Mouse (Mus musculus) stomach, embryonic 16.5 days (tissue): ENCODE measurements around the gene Tbkbp1. TPM values are rescaled to one million over a fixed set of nuclear protein-coding genes. Genes with fewer than 3 reads are reported as not detected.

Experiments
- ATAC-seq: fragments of 200-750 bp; cut with Nextera tagmentation; 2 replicates; pipeline ENCODE4 v1.8.0; 2017; ENCODE audit warnings: moderate number of reproducible peaks, moderate TSS enrichment; ENCODE audit not compliant: insufficient read depth, low FRiP score
- H3K27ac ChIP-seq: fragments of 300-500 bp; sonication (generic); 2 replicates; pipeline ENCODE4 v1.5.1; 2014; ENCODE audit warnings: low read length
- H3K27me3 ChIP-seq: fragments of 300-500 bp; sonication (generic); 2 replicates; pipeline ENCODE4 v1.6.1; 2014; ENCODE audit warnings: low read length, control low read depth, mixed read lengths; ENCODE audit not compliant: control insufficient read depth, insufficient read depth
- H3K36me3 ChIP-seq: fragments of 300-500 bp; sonication (generic); 2 replicates; pipeline ENCODE4 v1.6.1; 2014; ENCODE audit warnings: low read length; ENCODE audit not compliant: control insufficient read depth, insufficient read depth
- H3K4me1 ChIP-seq: fragments of 300-500 bp; sonication (generic); 2 replicates; pipeline ENCODE4 v1.6.1; 2014; ENCODE audit warnings: low read length, control low read depth, mixed read lengths; ENCODE audit not compliant: control insufficient read depth, insufficient read depth
- H3K4me2 ChIP-seq: fragments of 300-500 bp; sonication (generic); 2 replicates; pipeline ENCODE4 v1.6.1; 2014; ENCODE audit warnings: low read depth, low read length, mixed read lengths
- H3K4me3 ChIP-seq: fragments of 300-500 bp; sonication (generic); replicated peaks from 2 replicates; pipeline ENCODE4 v1.5.1; 2014; ENCODE audit warnings: mild to moderate bottlenecking, low read length
- H3K9ac ChIP-seq: fragments of 300-500 bp; sonication (generic); 2 replicates; pipeline ENCODE4 v1.6.1; 2014; ENCODE audit warnings: low read length
- H3K9me3 ChIP-seq: fragments of 300-500 bp; sonication (generic); replicated peaks from 2 replicates; pipeline ENCODE4 v1.6.1; 2016; ENCODE audit warnings: low read length, control low read depth; ENCODE audit not compliant: control insufficient read depth
- WGBS: fragments of 180-500 bp; shearing (Covaris S2); extraction: QIAGEN DNeasy Blood & Tissue Kit; methylation state at CpG from one replicate; pipeline ENCODE4 v1.1.7; 2014; 5-methylcytosine and 5-hydroxymethylcytosine counted together
- polyA plus RNA-seq: library from polyadenylated mRNA; unstranded; fragments of >200 nt; fragmentation: Nextera tagmentation; extraction: Ambion mirVana; gene quantifications from 2 replicates; pipeline ENCODE4 v1.2.1, GENCODE M21; 2015

Tbkbp1 gene
- polyA plus RNA-seq, 1 experiment from 2014 or later = 2.5 TPM

DNA sequence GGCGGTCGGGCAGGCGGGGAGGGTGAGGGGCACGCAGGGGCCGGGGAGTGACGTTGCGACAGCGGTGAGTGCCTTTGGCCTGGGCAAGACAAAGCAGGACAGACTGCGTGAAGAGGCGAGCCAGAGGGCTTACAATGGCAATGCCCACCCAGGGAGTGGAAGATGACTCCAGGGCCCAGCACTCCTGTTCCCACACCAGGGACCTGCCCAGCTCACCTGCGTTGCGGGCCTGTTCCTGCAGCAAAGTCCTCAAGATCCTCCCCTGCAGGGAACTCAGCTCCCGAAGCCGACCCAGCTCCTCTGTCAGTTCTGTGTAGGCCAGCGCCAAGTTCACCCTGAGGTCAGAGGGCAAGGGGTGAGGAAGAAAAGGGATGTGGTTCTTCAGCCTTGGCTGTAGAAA, 12.0 kb downstream of the Tbkbp1 start:
- Histone ChIP-seq H3K9me3 (no peaks in the 10 kb centered on the region), H3K36me3 (no peaks in the 10 kb centered on the region), H3K4me1 (no peaks in the 10 kb centered on the region), H3K9ac (peak overlapping the region; percentile 64; the same call in 1 of the 2 replicates), H3K27me3 (peaks cover 12% of the 10 kb centered on the region), H3K27ac (no peak overlapping the region), H3K4me2 (peak overlapping the region; percentile 59), H3K4me3 (peak overlapping the region; percentile 29)
- no peak for ATAC-seq
- whole genome bisulfite sequencing = 43% methylated on average over 15 of the region's 15 CpGs

DNA sequence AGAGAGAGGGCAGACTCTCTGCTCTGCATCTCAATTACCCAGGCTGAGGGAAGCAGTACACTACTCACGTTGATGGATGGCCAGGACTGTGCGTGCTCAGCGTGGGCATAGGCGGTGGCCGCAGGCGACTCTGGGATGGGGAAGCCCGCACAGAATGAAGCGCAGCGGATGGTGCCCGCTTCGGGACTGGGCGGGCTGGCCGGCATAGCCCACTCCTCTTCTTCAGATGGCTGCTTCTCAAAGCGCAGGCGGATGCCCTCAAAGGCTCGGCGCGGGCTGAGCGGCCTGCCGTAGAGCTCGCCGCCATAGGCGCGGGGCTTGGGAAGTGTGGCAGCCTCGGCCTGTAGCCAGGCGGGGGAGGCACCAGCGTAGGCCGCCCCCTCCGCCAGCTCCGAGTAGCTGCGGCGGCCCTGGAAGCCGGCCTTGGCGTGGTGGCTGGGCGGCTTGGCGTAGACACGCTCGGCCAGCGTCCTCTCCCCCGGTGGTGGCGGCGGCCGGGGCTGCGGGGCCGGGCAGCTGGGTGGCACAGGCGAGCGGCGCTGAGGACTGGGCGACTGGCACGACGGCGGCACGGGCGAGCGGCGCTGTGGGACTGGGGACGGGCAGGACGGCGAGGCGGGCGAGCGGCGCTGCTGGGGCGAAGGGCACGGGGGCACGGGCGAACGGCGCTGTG, 12.6 kb downstream of the Tbkbp1 start:
- H3K4me1 ChIP-seq = no peaks in the 10 kb centered on the region
- no peaks in the 10 kb centered on the region for H3K9me3 ChIP-seq
- no peak for ATAC-seq
- WGBS = 33% methylated on average over 67 of the region's 69 CpGs
- H3K4me2 ChIP-seq = peak overlapping the region; percentile 59
- peak overlapping the region; percentile 29 for H3K4me3 ChIP-seq
- no peaks in the 10 kb centered on the region for H3K36me3 ChIP-seq
- peaks cover 12% of the 10 kb centered on the region for H3K27me3 ChIP-seq
- peak overlapping the region; percentile 64 for H3K9ac ChIP-seq
- no peak overlapping the region for H3K27ac ChIP-seq

DNA sequence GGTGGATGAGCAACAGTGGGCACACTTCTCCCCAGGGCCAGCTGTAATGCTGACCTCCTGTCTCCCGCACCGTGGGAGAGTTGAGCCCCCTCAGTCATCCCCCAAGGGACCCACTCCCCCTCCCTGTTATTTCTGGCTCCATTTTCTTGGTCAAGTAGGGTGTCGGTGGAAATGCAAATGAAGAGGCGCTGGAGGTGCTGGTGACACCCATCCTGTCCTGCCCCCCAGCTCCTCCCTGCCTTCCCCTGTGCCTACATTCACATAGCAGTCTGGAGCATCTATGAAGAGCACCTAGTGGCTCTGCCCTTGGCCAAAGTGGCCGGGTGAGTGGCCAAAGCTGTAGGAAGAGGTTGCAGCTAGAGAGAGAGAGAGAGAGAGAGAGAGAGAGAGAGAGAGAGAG, 18.0 kb downstream of the Tbkbp1 start:
- WGBS = 39% methylated on average over 5 of the region's 5 CpGs

DNA sequence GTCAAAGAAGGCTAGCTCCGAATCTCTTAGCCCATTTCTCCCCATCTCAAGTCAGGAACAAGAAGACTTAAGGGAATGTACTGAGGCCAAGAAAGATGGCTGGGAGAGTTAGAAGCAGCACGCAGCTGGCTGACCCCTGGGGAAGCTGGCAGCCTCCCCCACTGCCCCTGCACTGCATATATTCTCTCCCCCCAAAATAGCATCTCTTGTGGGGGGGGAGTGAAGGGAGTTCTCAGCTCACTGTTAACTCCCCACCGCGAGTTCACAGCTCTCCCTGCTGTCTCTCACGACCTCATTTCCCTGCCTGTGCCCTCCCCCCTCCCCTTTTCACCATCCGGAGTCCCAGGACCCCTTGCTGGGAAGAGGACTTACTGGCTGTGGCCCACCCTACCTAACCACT, 19.1 kb downstream of the Tbkbp1 start:
- H3K9ac ChIP-seq = no peak overlapping the region
- 21% methylated on average over 6 of the region's 6 CpGs for WGBS
- no peaks in the 10 kb centered on the region for H3K9me3 ChIP-seq

More for the DNA sequence above, 18.0 kb downstream of the Tbkbp1 start:
- no peak overlapping the region for H3K9ac ChIP-seq
- no peaks in the 10 kb centered on the region for H3K36me3 ChIP-seq
- H3K4me2 ChIP-seq = no peak overlapping the region
- no peak overlapping the region for H3K4me3 ChIP-seq
- H3K4me1 ChIP-seq = no peaks in the 10 kb centered on the region
- no peak overlapping the region for H3K27ac ChIP-seq
- no peaks in the 10 kb centered on the region for H3K9me3 ChIP-seq
- ATAC-seq = no peak
- 0 out of 2 replicates have a peak, but pooled peaks cover 4% of the 10 kb centered on the region for H3K27me3 ChIP-seq

DNA sequence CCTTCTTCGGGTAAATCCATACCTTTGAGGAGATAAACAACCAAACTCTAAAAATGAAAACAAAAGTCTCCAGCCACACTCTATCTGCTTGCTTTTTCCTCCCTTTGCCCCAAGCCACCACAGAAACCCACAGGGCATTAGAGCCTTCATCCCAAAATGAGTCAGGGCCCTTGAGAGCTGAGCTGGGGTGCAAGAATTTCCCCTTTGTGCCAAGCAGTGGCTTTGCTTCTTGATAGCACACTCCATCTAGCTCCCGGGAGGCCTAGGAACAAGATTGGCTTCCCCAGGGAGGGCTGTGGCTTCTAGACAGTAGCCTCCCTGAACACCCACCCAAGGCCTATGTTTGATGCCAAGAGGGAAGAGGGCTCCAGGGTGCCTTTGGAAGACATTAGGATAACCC, 19.6 kb downstream of the Tbkbp1 start:
- 62% methylated on average over 2 of the region's 2 CpGs for WGBS
- Histone ChIP-seq H3K4me2 (no peak overlapping the region), H3K9me3 (no peaks in the 10 kb centered on the region), H3K27ac (no peak overlapping the region), H3K9ac (no peak overlapping the region), H3K4me3 (no peak overlapping the region), H3K27me3 (0 out of 2 replicates have a peak, but pooled peaks cover 4% of the 10 kb centered on the region), H3K4me1 (peaks cover 5% of the 10 kb centered on the region; the same call in 1 of the 2 replicates), H3K36me3 (no peaks in the 10 kb centered on the region)
- no peak for ATAC-seq

More for the DNA sequence above, 19.1 kb downstream of the Tbkbp1 start:
- H3K4me1 ChIP-seq = peaks cover 4% of the 10 kb centered on the region; the same call in 1 of the 2 replicates
- no peak overlapping the region for H3K4me3 ChIP-seq
- no peak overlapping the region for H3K4me2 ChIP-seq
- H3K27me3 ChIP-seq = 0 out of 2 replicates have a peak, but pooled peaks cover 4% of the 10 kb centered on the region
- no peak for ATAC-seq
- no peak overlapping the region for H3K27ac ChIP-seq
- H3K36me3 ChIP-seq = no peaks in the 10 kb centered on the region

DNA sequence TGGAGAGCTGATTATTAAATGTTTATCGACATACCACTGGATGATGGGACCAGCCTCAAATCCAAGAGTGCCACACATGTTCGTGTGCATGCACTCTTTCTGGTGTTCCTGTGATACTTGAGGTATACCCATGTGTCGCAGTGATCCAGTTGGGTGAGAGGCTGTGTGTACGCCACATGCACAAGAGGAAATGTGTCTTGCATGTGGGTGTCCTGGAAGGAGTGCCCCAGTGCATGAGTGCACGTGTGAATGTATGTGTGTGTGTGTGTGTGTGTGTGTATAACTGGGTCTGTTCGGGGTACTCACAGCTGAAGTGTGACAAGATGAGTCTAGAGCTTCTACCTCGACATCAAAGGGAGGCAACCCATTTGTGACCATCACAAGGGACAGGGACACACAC, 21.0 kb downstream of the Tbkbp1 start:
- no peak for ATAC-seq
- Histone ChIP-seq H3K9me3 (no peaks in the 10 kb centered on the region), H3K36me3 (no peaks in the 10 kb centered on the region), H3K4me2 (no peak overlapping the region), H3K4me1 (peaks cover 6% of the 10 kb centered on the region; the same call in 1 of the 2 replicates), H3K27me3 (0 out of 2 replicates have a peak, but pooled peaks cover 4% of the 10 kb centered on the region), H3K9ac (no peak overlapping the region), H3K4me3 (no peak overlapping the region), H3K27ac (no peak overlapping the region)
- WGBS = 76% methylated on average over 7 of the region's 7 CpGs

DNA sequence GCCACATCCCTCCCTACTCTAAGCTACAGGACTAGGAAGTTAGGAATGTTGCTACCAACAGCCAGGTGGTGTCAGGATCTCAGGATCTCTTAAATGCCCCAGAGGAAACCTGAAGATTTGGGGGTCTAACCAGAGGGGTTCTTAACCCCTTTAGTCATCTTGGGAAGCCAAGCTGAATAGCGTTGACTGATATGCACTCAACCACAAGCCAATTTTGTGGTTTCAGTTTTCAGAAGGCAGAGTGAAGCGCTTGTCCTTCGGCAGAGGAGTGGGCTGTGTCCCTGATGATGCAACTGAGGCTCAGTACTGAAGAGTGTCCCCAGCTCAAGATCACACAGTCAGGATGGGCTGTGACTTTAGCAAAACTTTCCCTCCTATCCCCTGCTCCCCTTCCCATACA, 22.3 kb downstream of the Tbkbp1 start:
- Histone ChIP-seq H3K36me3 (no peaks in the 10 kb centered on the region), H3K4me3 (no peak overlapping the region), H3K27me3 (0 out of 2 replicates have a peak, but pooled peaks cover 4% of the 10 kb centered on the region), H3K27ac (no peak overlapping the region), H3K9me3 (no peaks in the 10 kb centered on the region), H3K4me1 (peaks cover 6% of the 10 kb centered on the region; the same call in 1 of the 2 replicates), H3K4me2 (no peak overlapping the region), H3K9ac (no peak overlapping the region)
- no peak for ATAC-seq
- WGBS = 62% methylated on average over 3 of the region's 3 CpGs

DNA sequence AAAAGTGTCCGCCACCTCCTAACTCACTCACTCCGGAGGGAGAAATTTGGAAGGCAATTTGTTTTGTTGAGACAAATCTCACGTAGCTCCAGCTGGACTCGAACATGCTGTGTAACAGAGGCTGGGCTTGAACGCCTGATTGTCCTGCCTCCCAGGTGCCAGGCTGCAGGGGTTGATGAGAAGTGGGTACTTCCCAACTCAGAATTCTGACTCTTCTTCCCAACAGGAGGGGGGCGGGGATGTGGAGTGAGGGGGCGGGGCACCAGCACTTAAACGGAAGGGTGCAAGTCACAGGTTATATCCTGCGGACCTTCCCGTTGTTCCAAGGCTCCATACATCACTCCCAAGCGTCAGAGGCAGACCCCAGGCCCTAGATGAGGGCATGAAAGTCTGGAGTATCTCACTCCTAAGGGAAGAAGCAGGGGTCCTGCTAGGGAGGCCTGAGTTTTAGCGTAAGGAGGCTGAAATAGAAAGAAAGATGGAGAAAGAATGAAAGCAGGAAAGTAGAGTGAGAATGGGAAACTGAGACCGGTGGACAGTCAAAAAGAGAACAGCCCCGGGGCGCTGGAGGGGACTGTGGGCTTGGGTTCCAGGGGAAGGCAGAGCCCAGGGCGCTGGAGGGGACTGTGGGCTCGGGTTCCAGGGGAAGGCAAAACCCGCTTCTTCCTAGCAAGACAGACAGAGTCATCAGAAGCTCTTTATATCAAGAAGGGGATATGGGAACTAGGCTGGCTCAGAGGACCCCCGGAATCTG, 23.6 kb downstream of the Tbkbp1 start:
- 21% methylated on average over 19 of the region's 19 CpGs for WGBS
- no peak for ATAC-seq
- H3K4me2 ChIP-seq = peak overlapping the region; percentile 63

More for the DNA sequence above, 23.6 kb downstream of the Tbkbp1 start:
- 0 out of 2 replicates have a peak, but pooled peaks cover 4% of the 10 kb centered on the region for H3K27me3 ChIP-seq
- no peaks in the 10 kb centered on the region for H3K36me3 ChIP-seq
- H3K9me3 ChIP-seq = no peaks in the 10 kb centered on the region
- peak overlapping the region; percentile 66 for H3K9ac ChIP-seq
- peak overlapping the region; percentile 48 for H3K4me3 ChIP-seq
- peaks cover 6% of the 10 kb centered on the region; the same call in 1 of the 2 replicates for H3K4me1 ChIP-seq
- no peak overlapping the region for H3K27ac ChIP-seq
